Mouse (Mus musculus): Measurements from ENCODE around the gene Ndufv3.

GRCm38 (mm10) chr17:31503337-31503736 is 16.6 kb upstream of the Ndufv3 start:
- no peak for TF ChIP-seq CTCF (IDR thresholded peaks at IDR 0.05; ENCODE audit: low read depth)
- no peak for TF ChIP-seq EP300 (IDR thresholded peaks at IDR 0.05; ENCODE audit: low read depth)
